Mouse (Mus musculus) forebrain, embryonic 16.5 days (tissue): Measurements from ENCODE around the gene Stard3nl. TPM values are rescaled to one million over a fixed set of nuclear protein-coding genes. Genes with fewer than 3 reads are reported as not detected.

Experiments
- ATAC-seq: fragments of 200-750 bp; cut with Nextera tagmentation; 2 replicates; pipeline ENCODE4 v1.8.0; 2017; ENCODE audit warnings: mild to moderate bottlenecking, moderate library complexity
- H3K27ac ChIP-seq: fragments of 300-500 bp; sonication (generic); 2 replicates; pipeline ENCODE4 v1.5.1; 2014; ENCODE audit warnings: low read length, control low read depth
- H3K27me3 ChIP-seq: fragments of 300-500 bp; sonication (generic); replicated peaks from 2 replicates; pipeline ENCODE4 v1.6.1; 2014; ENCODE audit warnings: low read length; ENCODE audit not compliant: control insufficient read depth, insufficient read depth
- H3K36me3 ChIP-seq: fragments of 300-500 bp; sonication (generic); 2 replicates; pipeline ENCODE4 v1.6.1; 2014; ENCODE audit not compliant: control insufficient read depth, insufficient read depth
- H3K4me1 ChIP-seq: fragments of 300-500 bp; sonication (generic); replicated peaks from 2 replicates; pipeline ENCODE4 v1.6.1; 2014; ENCODE audit warnings: low read length; ENCODE audit not compliant: control insufficient read depth, insufficient read depth
- H3K4me2 ChIP-seq: fragments of 300-500 bp; sonication (generic); 2 replicates; pipeline ENCODE4 v1.6.1; 2014; ENCODE audit warnings: mild to moderate bottlenecking, low read length, control low read depth
- H3K4me3 ChIP-seq: fragments of 300-500 bp; sonication (generic); replicated peaks from 2 replicates; pipeline ENCODE4 v1.5.1; 2014; ENCODE audit warnings: mild to moderate bottlenecking, low read length, control low read depth
- H3K9ac ChIP-seq: fragments of 300-500 bp; sonication (generic); replicated peaks from 2 replicates; pipeline ENCODE4 v1.6.1; 2014; ENCODE audit warnings: low read depth, low read length, control low read depth
- H3K9me3 ChIP-seq: fragments of 300-500 bp; sonication (generic); 2 replicates; pipeline ENCODE4 v1.6.1; 2016; ENCODE audit warnings: low read length; ENCODE audit not compliant: control insufficient read depth
- WGBS: fragments of 180-500 bp; shearing (Covaris S2); extraction: QIAGEN DNeasy Blood & Tissue Kit; methylation state at CpG from one replicate; pipeline ENCODE4 v1.1.7; 2014; 5-methylcytosine and 5-hydroxymethylcytosine counted together
- polyA plus RNA-seq: library from polyadenylated mRNA; unstranded; fragments of >200 nt; fragmentation: Nextera tagmentation; extraction: Ambion mirVana; gene quantifications from 2 replicates; pipeline ENCODE4 v1.2.1, GENCODE M21; 2015

The Stard3nl gene
- polyA plus RNA-seq, result 188 and 193 TPM in 2 replicates

- peak within 1 kb of the TSS; percentile 64 for H3K4me2 ChIP-seq
- peak within 1 kb of the TSS; percentile 97 for H3K4me3 ChIP-seq
- under 1% methylated on average over 37 of the region's 37 CpGs for WGBS
- peaks cover 13% of the 10 kb centered on the region for H3K4me1 ChIP-seq
- H3K9me3 ChIP-seq, result no peaks in the 10 kb centered on the region
- H3K36me3 ChIP-seq, result no peaks in the 10 kb centered on the region
- no peaks in the 10 kb centered on the region for H3K27me3 ChIP-seq
- peak within 1 kb of the TSS; percentile 87 for H3K9ac ChIP-seq
- peak; percentile 99 for ATAC-seq
- H3K27ac ChIP-seq, result peak within 1 kb of the TSS; percentile 94
Observed at GRCm38 (mm10) chr13:19395688-19396354, at the start of gene Stard3nl. Stard3nl (minus strand) TSS chr13:19395795.

GRCm38 (mm10) chr13:19438040-19438439 lies 42.4 kb upstream of the Stard3nl start:
- Histone ChIP-seq H3K36me3 (no peaks in the 10 kb centered on the region), H3K4me1 (no peaks in the 10 kb centered on the region), H3K4me3 (no peak overlapping the region), H3K9me3 (no peaks in the 10 kb centered on the region), H3K27me3 (no peaks in the 10 kb centered on the region), H3K4me2 (no peak overlapping the region), H3K27ac (no peak overlapping the region), H3K9ac (no peak overlapping the region)
- WGBS, result 79% methylated on average over 10 of the region's 10 CpGs
- peak; percentile 31; the same call in 1 of the 2 replicates for ATAC-seq

- no peak for ATAC-seq
- no peaks in the 10 kb centered on the region for H3K9me3 ChIP-seq
- no peaks in the 10 kb centered on the region for H3K36me3 ChIP-seq
- H3K4me2 ChIP-seq, result no peak overlapping the region
- no peak overlapping the region for H3K4me3 ChIP-seq
- no peak overlapping the region for H3K9ac ChIP-seq
- no peaks in the 10 kb centered on the region for H3K4me1 ChIP-seq
- no peaks in the 10 kb centered on the region for H3K27me3 ChIP-seq
- 86% methylated on average over 4 of the region's 4 CpGs for WGBS
- no peak overlapping the region for H3K27ac ChIP-seq
Observed at GRCm38 (mm10) chr13:19429812-19430370, 34.3 kb upstream of the Stard3nl start.

- Histone ChIP-seq H3K9ac (no peak overlapping the region), H3K9me3 (no peaks in the 10 kb centered on the region), H3K4me1 (no peaks in the 10 kb centered on the region), H3K27ac (no peak overlapping the region), H3K4me2 (no peak overlapping the region), H3K4me3 (no peak overlapping the region), H3K36me3 (no peaks in the 10 kb centered on the region), H3K27me3 (no peaks in the 10 kb centered on the region)
- ATAC-seq, result no peak
- 83% methylated on average over 5 of the region's 5 CpGs for WGBS
Observed at GRCm38 (mm10) chr13:19428076-19428475, 32.5 kb upstream of the Stard3nl start.

- WGBS, result 86% methylated on average over 4 of the region's 4 CpGs
- H3K27me3 ChIP-seq, result no peaks in the 10 kb centered on the region
- no peaks in the 10 kb centered on the region for H3K4me1 ChIP-seq
- H3K4me3 ChIP-seq, result no peak overlapping the region
- H3K27ac ChIP-seq, result no peak overlapping the region
- ATAC-seq, result no peak
- no peak overlapping the region for H3K9ac ChIP-seq
- H3K36me3 ChIP-seq, result no peaks in the 10 kb centered on the region
- H3K4me2 ChIP-seq, result no peak overlapping the region
- no peaks in the 10 kb centered on the region for H3K9me3 ChIP-seq
Observed at GRCm38 (mm10) chr13:19424563-19424962, 29.0 kb upstream of the Stard3nl start.

- H3K27me3 ChIP-seq, result no peaks in the 10 kb centered on the region
- no peaks in the 10 kb centered on the region for H3K9me3 ChIP-seq
- no peak overlapping the region for H3K4me2 ChIP-seq
- H3K36me3 ChIP-seq, result no peaks in the 10 kb centered on the region
- H3K27ac ChIP-seq, result no peak overlapping the region
- no peak for ATAC-seq
- no peak overlapping the region for H3K9ac ChIP-seq
- 56% methylated on average over 1 of the region's 1 CpGs for WGBS
- no peaks in the 10 kb centered on the region for H3K4me1 ChIP-seq
- no peak overlapping the region for H3K4me3 ChIP-seq
Observed at GRCm38 (mm10) chr13:19422521-19422920, 26.9 kb upstream of the Stard3nl start.

GRCm38 (mm10) chr13:19417885-19418521 lies 22.4 kb upstream of the Stard3nl start:
- Histone ChIP-seq H3K4me3 (no peak overlapping the region), H3K4me2 (no peak overlapping the region), H3K27me3 (no peaks in the 10 kb centered on the region), H3K9ac (no peak overlapping the region), H3K27ac (no peak overlapping the region), H3K9me3 (no peaks in the 10 kb centered on the region), H3K4me1 (no peaks in the 10 kb centered on the region), H3K36me3 (no peaks in the 10 kb centered on the region)
- 87% methylated on average over 4 of the region's 4 CpGs for WGBS
- ATAC-seq, result no peak

GRCm38 (mm10) chr13:19415894-19416531 lies 20.4 kb upstream of the Stard3nl start:
- Histone ChIP-seq H3K36me3 (no peaks in the 10 kb centered on the region), H3K4me2 (no peak overlapping the region), H3K9me3 (no peaks in the 10 kb centered on the region), H3K4me3 (no peak overlapping the region), H3K9ac (no peak overlapping the region), H3K4me1 (no peaks in the 10 kb centered on the region), H3K27ac (no peak overlapping the region), H3K27me3 (no peaks in the 10 kb centered on the region)
- no peak for ATAC-seq
- 76% methylated on average over 8 of the region's 8 CpGs for WGBS

GRCm38 (mm10) chr13:19415337-19415736 lies 19.7 kb upstream of the Stard3nl start:
- H3K9ac ChIP-seq, result no peak overlapping the region
- no peak overlapping the region for H3K27ac ChIP-seq
- WGBS, result 78% methylated on average over 1 of the region's 1 CpGs
- no peak for ATAC-seq
- no peaks in the 10 kb centered on the region for H3K36me3 ChIP-seq
- no peak overlapping the region for H3K4me3 ChIP-seq
- no peaks in the 10 kb centered on the region for H3K4me1 ChIP-seq
- H3K4me2 ChIP-seq, result no peak overlapping the region
- H3K9me3 ChIP-seq, result no peaks in the 10 kb centered on the region
- no peaks in the 10 kb centered on the region for H3K27me3 ChIP-seq
